Mouse (Mus musculus): ENCODE results near the gene Sorl1. TPM values are rescaled to one million over a fixed set of nuclear protein-coding genes. Genes with fewer than 3 reads are reported as not detected.
A peak's percentile ranks its signal among the peaks of the same experiment; 100 is the strongest.

Sorl1 gene
- polyA plus RNA-seq, 1 experiment from 2014 or later = 7.1 TPM

- no peak for ATAC-seq (ENCODE audit: low FRiP score, low TSS enrichment)
Observed at GRCm38 (mm10) chr9:42148036-42148435, 23.9 kb upstream of the Sorl1 start.

GRCm38 (mm10) chr9:42146463-42146862, 22.4 kb upstream of the Sorl1 start:
- WGBS = 87% methylated on average over 2 of the region's 2 CpGs
- no peak for TF ChIP-seq EP300 (optimal IDR thresholded peaks at IDR 0.05)
- no peak for TF ChIP-seq CTCF (IDR thresholded peaks at IDR 0.05; ENCODE audit: low read depth)
- H3K4me1 ChIP-seq (replicated peaks; ENCODE audit: control insufficient read depth, insufficient read depth) = no peaks in the 10 kb centered on the region
- H3K9me3 ChIP-seq (ENCODE audit: control insufficient read depth, low read length) = no peaks in the 10 kb centered on the region
- no peak for ATAC-seq (ENCODE audit: low FRiP score, low TSS enrichment)
- H3K9ac ChIP-seq (ENCODE audit: low read length) = no peak overlapping the region
- no peak overlapping the region for H3K4me2 ChIP-seq (replicated peaks; ENCODE audit: low read depth)
- H3K27ac ChIP-seq (replicated peaks) = no peak overlapping the region
- H3K36me3 ChIP-seq (ENCODE audit: control insufficient read depth, insufficient read depth, low read length) = no peaks in the 10 kb centered on the region
- no peaks in the 10 kb centered on the region for H3K27me3 ChIP-seq (ENCODE audit: control insufficient read depth, insufficient read depth, low read length)
- DNase-seq (ENCODE audit: low spot score) = no peak
- no peak overlapping the region for H3K4me3 ChIP-seq (ENCODE audit: low read depth, low read length)

More at GRCm38 (mm10) chr9:42148036-42148435, 23.9 kb upstream of the Sorl1 start:
- Histone ChIP-seq H3K9me3 (ENCODE audit: control insufficient read depth, low read length) (no peaks in the 10 kb centered on the region), H3K27ac (replicated peaks) (no peak overlapping the region), H3K36me3 (ENCODE audit: control insufficient read depth, insufficient read depth, low read length) (no peaks in the 10 kb centered on the region), H3K4me2 (replicated peaks; ENCODE audit: low read depth) (no peak overlapping the region), H3K9ac (ENCODE audit: low read length) (no peak overlapping the region), H3K27me3 (ENCODE audit: control insufficient read depth, insufficient read depth, low read length) (no peaks in the 10 kb centered on the region), H3K4me3 (ENCODE audit: low read depth, low read length) (no peak overlapping the region), H3K4me1 (replicated peaks; ENCODE audit: control insufficient read depth, insufficient read depth) (no peaks in the 10 kb centered on the region)
- 87% methylated on average over 4 of the region's 4 CpGs for WGBS
- TF ChIP-seq CTCF (IDR thresholded peaks at IDR 0.05; ENCODE audit: low read depth) = no peak
- no peak for TF ChIP-seq EP300 (optimal IDR thresholded peaks at IDR 0.05)
- DNase-seq (ENCODE audit: low spot score) = no peak

DNA sequence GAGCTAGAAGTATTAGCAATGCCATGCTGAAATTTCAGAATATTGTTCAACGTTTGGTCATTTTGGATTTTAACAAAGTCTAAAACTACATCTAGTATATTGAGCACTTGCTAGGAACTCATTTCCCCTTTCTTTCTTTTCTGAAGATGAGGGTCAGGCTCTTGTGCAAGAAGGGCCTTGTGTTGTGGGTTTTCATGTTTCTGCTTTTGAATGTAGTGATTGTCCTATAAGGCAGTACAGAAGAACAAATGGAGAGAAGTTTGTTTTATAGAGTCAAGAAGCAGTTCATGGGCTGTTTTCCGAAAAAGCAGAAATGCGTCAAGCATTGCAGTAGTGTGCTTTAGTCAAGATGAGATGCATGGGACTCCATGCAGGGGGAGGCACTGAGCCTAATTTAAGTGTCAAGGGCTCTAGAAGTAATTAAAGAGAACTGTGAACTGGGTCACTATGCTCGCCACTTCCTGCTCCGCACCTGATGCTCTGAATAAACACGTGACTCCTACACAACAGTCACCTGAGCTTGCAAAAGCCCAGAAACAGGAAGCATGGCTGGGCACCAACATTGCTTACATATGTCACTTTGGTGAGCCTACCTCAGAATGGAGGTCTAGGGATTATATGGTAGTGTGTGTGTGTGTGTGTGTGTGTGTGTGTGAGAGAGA, 17.6 kb upstream of the Sorl1 start:
- 71% methylated on average over 6 of the region's 6 CpGs for WGBS
- H3K4me3 ChIP-seq (ENCODE audit: low read depth, low read length) = no peak overlapping the region
- H3K9ac ChIP-seq (ENCODE audit: low read length) = no peak overlapping the region
- 0 out of 2 replicates have a peak, but pooled peaks have one; percentile 53 for ATAC-seq (ENCODE audit: low FRiP score, low TSS enrichment)
- H3K36me3 ChIP-seq (ENCODE audit: control insufficient read depth, insufficient read depth, low read length) = no peaks in the 10 kb centered on the region
- no peak overlapping the region for H3K4me2 ChIP-seq (replicated peaks; ENCODE audit: low read depth)
- no peaks in the 10 kb centered on the region for H3K9me3 ChIP-seq (ENCODE audit: control insufficient read depth, low read length)
- no peaks in the 10 kb centered on the region for H3K27me3 ChIP-seq (ENCODE audit: control insufficient read depth, insufficient read depth, low read length)
- H3K4me1 ChIP-seq (replicated peaks; ENCODE audit: control insufficient read depth, insufficient read depth) = no peaks in the 10 kb centered on the region
- H3K27ac ChIP-seq (replicated peaks) = no peak overlapping the region
- TF ChIP-seq CTCF (IDR thresholded peaks at IDR 0.05; ENCODE audit: low read depth) (0 out of 2 replicates have a peak, but pooled peaks have one; percentile 3), EP300 (optimal IDR thresholded peaks at IDR 0.05) (no peak)
- no peak for DNase-seq (ENCODE audit: low spot score)

DNA sequence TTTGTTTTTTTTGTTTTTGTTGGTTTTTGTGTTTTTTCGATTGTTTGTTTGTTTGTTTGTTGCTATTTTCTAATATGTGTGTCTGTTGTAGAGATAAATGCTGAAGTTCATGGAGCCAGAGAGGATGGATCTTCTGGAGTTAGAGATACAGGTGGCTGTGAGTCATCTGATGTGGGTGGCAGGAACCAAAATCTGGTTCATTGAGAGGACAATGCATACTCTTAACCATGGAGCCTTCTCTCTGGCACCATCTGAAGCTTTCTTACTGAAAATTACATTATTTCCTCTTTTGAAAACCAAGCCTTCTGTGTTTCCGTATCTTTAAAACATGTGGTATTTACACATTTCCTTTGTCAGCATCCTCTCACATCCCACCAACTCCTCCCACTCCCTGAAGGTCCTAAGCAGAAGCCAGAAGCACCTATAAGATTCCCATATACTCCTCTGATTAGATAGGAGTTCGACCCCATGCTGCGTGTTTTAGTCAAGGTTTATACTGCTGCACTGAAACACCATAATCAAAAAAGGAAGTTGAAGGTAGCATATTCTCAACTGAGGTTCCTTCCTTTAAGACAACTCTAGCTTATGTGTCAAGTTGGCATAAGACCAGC, 14.3 kb upstream of the Sorl1 start:
- no peaks in the 10 kb centered on the region for H3K9me3 ChIP-seq (ENCODE audit: control insufficient read depth, low read length)
- no peak overlapping the region for H3K4me3 ChIP-seq (ENCODE audit: low read depth, low read length)
- 0 out of 2 replicates have a peak overlapping the region, but pooled peaks have one; percentile 35 for H3K27ac ChIP-seq (replicated peaks)
- no peak overlapping the region for H3K9ac ChIP-seq (ENCODE audit: low read length)
- DNase-seq (ENCODE audit: low spot score) = no peak
- H3K4me1 ChIP-seq (replicated peaks; ENCODE audit: control insufficient read depth, insufficient read depth) = no peaks in the 10 kb centered on the region
- TF ChIP-seq EP300 (optimal IDR thresholded peaks at IDR 0.05) (no peak), CTCF (IDR thresholded peaks at IDR 0.05; ENCODE audit: low read depth) (no peak)
- no peak for ATAC-seq (ENCODE audit: low FRiP score, low TSS enrichment)
- no peaks in the 10 kb centered on the region for H3K27me3 ChIP-seq (ENCODE audit: control insufficient read depth, insufficient read depth, low read length)
- H3K36me3 ChIP-seq (ENCODE audit: control insufficient read depth, insufficient read depth, low read length) = no peaks in the 10 kb centered on the region
- whole genome bisulfite sequencing = 67% methylated on average over 4 of the region's 4 CpGs
- no peak overlapping the region for H3K4me2 ChIP-seq (replicated peaks; ENCODE audit: low read depth)

DNA sequence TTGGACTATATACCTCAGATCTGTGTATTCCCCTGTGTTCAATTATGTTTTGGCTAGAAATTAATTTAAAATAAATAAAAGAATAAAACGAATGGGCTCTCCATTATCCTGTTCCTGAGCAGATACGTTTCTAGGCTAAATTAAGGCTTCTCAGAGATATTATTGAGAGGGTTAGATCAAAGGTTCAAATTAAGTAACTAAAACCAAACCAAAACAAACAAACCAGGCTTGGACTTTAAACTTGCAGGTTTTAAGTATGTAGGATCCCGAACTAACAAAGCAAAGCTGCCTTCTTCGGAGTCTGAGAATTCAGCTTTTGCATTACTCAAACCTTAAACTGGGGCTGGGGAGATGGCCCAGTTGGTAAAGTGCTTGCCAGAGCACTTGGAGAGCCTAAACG, 13.5 kb upstream of the Sorl1 start:
- 34% methylated on average over 5 of the region's 5 CpGs for WGBS
- DNase-seq (ENCODE audit: low spot score) (no peak), ATAC-seq (ENCODE audit: low FRiP score, low TSS enrichment) (no peak)
- no peaks in the 10 kb centered on the region for H3K4me1 ChIP-seq (replicated peaks; ENCODE audit: control insufficient read depth, insufficient read depth)
- H3K4me2 ChIP-seq (replicated peaks; ENCODE audit: low read depth) = no peak overlapping the region
- H3K27ac ChIP-seq (replicated peaks) = no peak overlapping the region
- H3K27me3 ChIP-seq (ENCODE audit: control insufficient read depth, insufficient read depth, low read length) = no peaks in the 10 kb centered on the region
- H3K4me3 ChIP-seq (ENCODE audit: low read depth, low read length) = no peak overlapping the region
- no peaks in the 10 kb centered on the region for H3K9me3 ChIP-seq (ENCODE audit: control insufficient read depth, low read length)
- H3K9ac ChIP-seq (ENCODE audit: low read length) = no peak overlapping the region
- no peaks in the 10 kb centered on the region for H3K36me3 ChIP-seq (ENCODE audit: control insufficient read depth, insufficient read depth, low read length)
- TF ChIP-seq EP300 (optimal IDR thresholded peaks at IDR 0.05) (no peak), CTCF (IDR thresholded peaks at IDR 0.05; ENCODE audit: low read depth) (no peak)

All from stomach, postnatal 0 days (tissue).